Mouse (Mus musculus): ENCODE data around the gene Pptc7.

GRCm38 (mm10) chr5:122267136-122267535 is 17.0 kb upstream of the Pptc7 start:
- TF ChIP-seq POLR2A (IDR thresholded peaks at IDR 0.05; ENCODE audit: borderline replicate concordance, insufficient read depth, low read length) (no peak), CTCF (IDR thresholded peaks at IDR 0.05; ENCODE audit: borderline replicate concordance, insufficient read depth, low read depth, low read length) (no peak)
